Mouse (Mus musculus) testis, adult 2 months (tissue): ENCODE measurements around the gene Ankrd49.

Experiments
- CTCF ChIP-seq: fragments of 200-500 bp; IDR thresholded peaks from 2 replicates; pipeline ENCODE4 v1.5.1; 2012; ENCODE audit warnings: low read depth, mild to moderate bottlenecking, inconsistent platforms, low read length, moderate library complexity; ENCODE audit not compliant: control insufficient read depth, insufficient read depth, insufficient replicate concordance
- POLR2A ChIP-seq: fragments of 200-500 bp; IDR thresholded peaks from 2 replicates; pipeline ENCODE4 v1.6.1; 2012; ENCODE audit warnings: low read depth, mild to moderate bottlenecking, inconsistent platforms, low read length, moderate library complexity; ENCODE audit not compliant: control insufficient read depth

- no peak for TF ChIP-seq CTCF
- TF ChIP-seq POLR2A = no peak
Measured at GRCm38 (mm10) chr9:14769811-14770210, 14.8 kb downstream of the Ankrd49 start.
